Mouse (Mus musculus) small intestine, adult 2 months (tissue): ENCODE measurements around the gene Cul7.

Source experiments
- CTCF ChIP-seq: fragments of 200-500 bp; IDR thresholded peaks from 2 replicates; pipeline ENCODE4 v1.5.1; 2012; ENCODE audit warnings: low read depth, mild to moderate bottlenecking, control low read depth, inconsistent platforms, low read length, moderate library complexity, mixed read lengths; ENCODE audit not compliant: insufficient replicate concordance, insufficient read length; ENCODE audit errors: extremely low read depth
- POLR2A ChIP-seq: fragments of 200-500 bp; IDR thresholded peaks from 2 replicates; pipeline ENCODE4 v1.6.1; 2012; ENCODE audit warnings: low read depth, mild to moderate bottlenecking, control low read depth, inconsistent platforms, low read length, moderate library complexity

DNA sequence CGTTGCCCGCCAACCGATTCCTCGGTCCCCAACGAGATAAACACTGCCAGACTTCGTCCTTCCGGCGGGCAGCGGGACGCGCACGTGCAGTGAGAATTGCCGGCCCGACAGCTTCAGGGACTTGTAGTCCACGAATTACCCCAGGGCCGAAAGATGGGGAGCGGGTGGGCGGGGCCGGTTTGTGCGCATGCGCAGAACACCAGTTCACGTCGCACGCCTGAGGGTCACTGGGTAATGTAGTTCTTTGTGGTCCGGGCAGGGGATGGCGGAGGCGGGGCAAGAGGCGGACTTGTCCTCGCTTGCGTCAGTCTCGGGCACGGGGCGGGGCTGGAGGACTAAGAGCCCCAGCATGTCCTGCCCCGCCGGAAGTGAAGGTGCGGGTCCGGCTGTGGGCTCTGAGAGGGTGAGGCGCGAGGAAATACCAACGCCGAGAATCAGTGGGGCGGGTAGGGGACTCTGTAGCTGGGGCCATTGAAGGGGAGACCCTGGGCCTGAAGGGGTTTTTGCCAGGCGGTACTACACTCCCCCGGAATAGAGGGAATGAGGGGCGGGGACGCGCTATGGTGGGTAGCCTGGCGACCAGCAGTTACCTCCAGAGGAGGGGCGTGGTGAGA is 30.7 kb downstream of the Cul7 start, which contains the start of gene Klhdc3:
- no peak for TF ChIP-seq CTCF
- no peak; the same call in none of the 2 replicates for TF ChIP-seq POLR2A
